In genomic region chr2:124747119-124747518, GRCm38 (mm10) we compare ENCODE assay signal across 23 mouse cellular contexts.
DNase-seq lines count a peak whose midpoint lies in the region; ATAC-seq and TF ChIP-seq lines count a peak whose summit lies in the region.
"Had no signal": no experiment of that assay in that cellular context is flagged by ENCODE, and none has a peak within 500 bp of the region (broad histone marks: within the 10 kb centered on the region; RNA-seq: fewer than 3 reads in every experiment).

No protein-coding gene starts in this region.

- intact Hi-C loops in heart, postnatal 14 days (cut with DNase I), result loop anchor here (10.0 kb wide), 1 partner anchor 178 kb away; no protein-coding TSS in a partner anchor

- no peaks in the 10 kb centered on the region for H3K27me3 ChIP-seq in cerebellum, adult 2 months (ENCODE audit: control insufficient read depth, insufficient read depth, low read length)
- H3K27me3 ChIP-seq in heart, embryonic 15.5 days, result no peaks in the 10 kb centered on the region
- H3K27me3 ChIP-seq in forebrain, embryonic 16.5 days (replicated peaks; ENCODE audit: control insufficient read depth, insufficient read depth, low read length), result no peaks in the 10 kb centered on the region
- H3K27me3 ChIP-seq: forebrain, embryonic 13.5 days; heart, embryonic 12.5 days; hindbrain, embryonic 13.5 days; intestine, embryonic 15.5 days had no signal

- no peak overlapping the region for H3K4me3 ChIP-seq in cerebellum, adult 2 months (replicated peaks; ENCODE audit: insufficient read depth, low read depth, low read length)
- no peak overlapping the region for H3K4me3 ChIP-seq in heart, embryonic 15.5 days
- no peak overlapping the region for H3K4me3 ChIP-seq in forebrain, embryonic 16.5 days (replicated peaks; ENCODE audit: low read length)
- H3K4me3 ChIP-seq: forebrain, embryonic 10.5 days; forebrain, embryonic 13.5 days; heart, adult 2 months; heart, embryonic 12.5 days; hindbrain, embryonic 10.5 days; hindbrain, embryonic 13.5 days; intestine, embryonic 15.5 days had no signal

- no peak overlapping the region for H3K9ac ChIP-seq in heart, embryonic 15.5 days
- H3K9ac ChIP-seq in forebrain, embryonic 16.5 days (replicated peaks; ENCODE audit: low read depth, low read length), result no peak overlapping the region
- H3K9ac ChIP-seq: forebrain, embryonic 13.5 days; forebrain, postnatal 0 days; heart, embryonic 12.5 days; hindbrain, embryonic 13.5 days; intestine, embryonic 15.5 days had no signal

- no peak overlapping the region for H3K4me2 ChIP-seq in heart, embryonic 15.5 days
- H3K4me2 ChIP-seq in forebrain, embryonic 16.5 days (ENCODE audit: low read length), result no peak overlapping the region
- H3K4me2 ChIP-seq: forebrain, embryonic 13.5 days; heart, embryonic 12.5 days; hindbrain, embryonic 13.5 days; intestine, embryonic 15.5 days had no signal

- no peaks in the 10 kb centered on the region for H3K9me3 ChIP-seq in heart, embryonic 15.5 days (replicated peaks)
- H3K9me3 ChIP-seq in forebrain, embryonic 16.5 days (ENCODE audit: control insufficient read depth, low read length), result no peaks in the 10 kb centered on the region
- H3K9me3 ChIP-seq: forebrain, embryonic 10.5 days; forebrain, embryonic 13.5 days; hindbrain, embryonic 10.5 days; hindbrain, embryonic 13.5 days; intestine, embryonic 15.5 days had no signal

- no peak for TF ChIP-seq POLR2A in cerebellum, adult 2 months (IDR thresholded peaks at IDR 0.05; ENCODE audit: borderline replicate concordance, insufficient read depth, low read length)

- 0 out of 2 replicates have a peak overlapping the region, but pooled peaks have one; percentile 21 for H3K27ac ChIP-seq in cerebellum, adult 2 months (ENCODE audit: insufficient read depth, low read length)
- peak overlapping the region; percentile 23; the same call in 1 of the 2 replicates for H3K27ac ChIP-seq in heart, embryonic 15.5 days
- H3K27ac ChIP-seq in forebrain, embryonic 16.5 days (ENCODE audit: low read length), result no peak overlapping the region
- H3K27ac ChIP-seq: forebrain, embryonic 10.5 days; forebrain, embryonic 13.5 days; heart, adult 2 months; hindbrain, embryonic 10.5 days; hindbrain, embryonic 13.5 days; intestine, embryonic 15.5 days had no signal

- no peaks in the 10 kb centered on the region; the same call in 1 of the 2 replicates for H3K4me1 ChIP-seq in cerebellum, adult 2 months (ENCODE audit: control insufficient read depth, insufficient read depth, low read length)
- peaks cover 20% of the 10 kb centered on the region for H3K4me1 ChIP-seq in heart, embryonic 15.5 days (replicated peaks)
- peaks cover 6% of the 10 kb centered on the region for H3K4me1 ChIP-seq in forebrain, embryonic 16.5 days (replicated peaks; ENCODE audit: control insufficient read depth, insufficient read depth, low read length)
- H3K4me1 ChIP-seq: hindbrain, embryonic 13.5 days; intestine, embryonic 15.5 days had no signal

- H3K36me3 ChIP-seq in heart, embryonic 15.5 days, result no peaks in the 10 kb centered on the region
- no peaks in the 10 kb centered on the region for H3K36me3 ChIP-seq in forebrain, embryonic 16.5 days (ENCODE audit: control insufficient read depth, insufficient read depth)
- H3K36me3 ChIP-seq: forebrain, embryonic 10.5 days; heart, embryonic 12.5 days; hindbrain, embryonic 10.5 days; hindbrain, embryonic 13.5 days; intestine, embryonic 15.5 days had no signal

- no peak for DNase-seq in cerebellum, adult 2 months
- DNase-seq in cerebellum, postnatal 4 days (ENCODE audit: low spot score in 2 of 2), result no peak
- no peak for DNase-seq in heart, postnatal 14 days
- peak; percentile 17 for DNase-seq in layer of hippocampus, adult 11-12 months (ENCODE audit: low spot score)
- no peak for DNase-seq in layer of hippocampus, adult 9-10 months (ENCODE audit: low spot score)
- DNase-seq in brain, adult 2 months (ENCODE audit: low read depth, low spot score), result peak; percentile 78
- DNase-seq: adrenal gland, adult 8-10 months; adrenal gland, postnatal 25 days; cerebellum, adult 18-20 months; cerebellum, adult 9-11 months; gastrocnemius, postnatal 36 days; kidney, adult 11 months had no signal

- no peak for TF ChIP-seq CTCF in cerebellum, adult 2 months (IDR thresholded peaks at IDR 0.05; ENCODE audit: borderline replicate concordance, insufficient read depth, low read depth, low read length)

- no peak for ATAC-seq in heart, embryonic 15.5 days (replicated peaks; ENCODE audit: insufficient number of reproducible peaks, insufficient read depth, low FRiP score, low read depth)
- no peak for ATAC-seq in forebrain, embryonic 16.5 days
- ATAC-seq: activated CD4-positive, CD25-positive, alpha-beta regulatory T cell, adult 4 months; intestine, embryonic 15.5 days had no signal

- WGBS in cerebellum, adult 2 months, result 78% methylated on average over 1 of the region's 1 CpGs
- 74% methylated on average over 1 of the region's 1 CpGs for WGBS in heart, embryonic 15.5 days
- 73% methylated on average over 1 of the region's 1 CpGs for WGBS in forebrain, embryonic 16.5 days

Comparison
In these comparisons a context has a peak if more than half of its experiments do, and no peak if none do; other contexts are left out.
1. DNase-seq: peak in layer of hippocampus, adult 11-12 months (single experiment) and brain, adult 2 months (single experiment); none in cerebellum, adult 2 months (0 of 2), cerebellum, postnatal 4 days (0 of 2), heart, postnatal 14 days (0 of 2) and layer of hippocampus, adult 9-10 months (single experiment).